Comparison of ENCODE assay signal across 8 mouse cellular contexts in genomic region chr14:24490468-24491265, GRCm38 (mm10). TPM values are rescaled to one million over a fixed set of nuclear protein-coding genes. Genes with fewer than 3 reads are reported as not detected.
DNase-seq lines count a peak whose midpoint lies in the region; ATAC-seq lines count a peak whose summit lies in the region.

No protein-coding gene starts in this region.

- H3K4me1 ChIP-seq in intestine, embryonic 14.5 days (replicated peaks; ENCODE audit: control insufficient read depth, insufficient read depth, low read length), result peaks cover 32% of the 10 kb centered on the region

- H3K36me3 ChIP-seq in intestine, embryonic 14.5 days (ENCODE audit: control insufficient read depth, insufficient read depth, low read length), result peaks cover 38% of the 10 kb centered on the region

- peak overlapping the region; percentile 99 for H3K4me2 ChIP-seq in intestine, embryonic 14.5 days (ENCODE audit: low read length)

- ATAC-seq in intestine, embryonic 14.5 days (replicated peaks; ENCODE audit: low FRiP score, low TSS enrichment, low read depth), result peak; percentile 94

- under 1% methylated on average over 64 of the region's 64 CpGs for WGBS in intestine, embryonic 14.5 days

- peak; percentile 96 for DNase-seq in adrenal gland, adult 18-20 months (ENCODE audit: low spot score in 2 of 2)
- peak; percentile 96 for DNase-seq in embryo, embryonic 11 days
- peak; percentile 91 for DNase-seq in gastrocnemius, postnatal 25 days
- DNase-seq in intestine, embryonic 14.5 days (ENCODE audit: low spot score), result peak; percentile 99
- DNase-seq in left cerebral cortex, postnatal 14 days (ENCODE audit: low spot score in 2 of 2), result peak; percentile 99
- DNase-seq in mesoderm, embryonic 11.5 days (ENCODE audit: low read depth, low spot score), result peak; percentile 97
- DNase-seq in right cerebral cortex, postnatal 36 days (ENCODE audit: low spot score in 2 of 2), result peak; percentile 97
- DNase-seq in yolk sac, embryonic 10.5 days (ENCODE audit: low spot score), result peak; percentile 94

- intact Hi-C loops in left cerebral cortex, postnatal 14 days (cut with DNase I), result loop anchor here (10.0 kb wide), 1 partner anchor 884 kb away; no protein-coding TSS in a partner anchor

- peak overlapping the region; percentile 92 for H3K9ac ChIP-seq in intestine, embryonic 14.5 days (ENCODE audit: low read length)

- peak overlapping the region; percentile 68 for H3K4me3 ChIP-seq in intestine, embryonic 14.5 days (ENCODE audit: low read depth, low read length)

- H3K27ac ChIP-seq in intestine, embryonic 14.5 days (ENCODE audit: low read depth), result peak overlapping the region; percentile 80

- H3K9me3 ChIP-seq in intestine, embryonic 14.5 days (ENCODE audit: control insufficient read depth, low read length), result no peaks in the 10 kb centered on the region

- no peaks in the 10 kb centered on the region for H3K27me3 ChIP-seq in intestine, embryonic 14.5 days (replicated peaks; ENCODE audit: control insufficient read depth, insufficient read depth, low read length)

RNA-seq across cellular contexts. Expression of gene Rps24, which starts 3.7 kb away (rescaled TPM):
- 1,000 to 10,000 TPM; 1,551 to 1,745 TPM for total RNA-seq in adrenal gland, adult 18-20 months (2021)
- total RNA-seq in gastrocnemius, postnatal 25 days (2021), result 100 to 1,000 TPM; 622 to 647 TPM
- 1,382 and 1,440 TPM in 2 replicates for polyA plus RNA-seq in intestine, embryonic 14.5 days (2014; fragmentation: Nextera tagmentation; extraction: Ambion mirVana)
- total RNA-seq in left cerebral cortex, postnatal 14 days (2021), result 100 to 1,000 TPM; 652 to 714 TPM

RNA-seq across cellular contexts. Expression of gene Polr3a, which starts 3.8 kb away (rescaled TPM):
- total RNA-seq in adrenal gland, adult 18-20 months (2021), result 10 to 100 TPM; 15.6 to 19.4 TPM
- 1 to 10 TPM; 6.8 to 8.4 TPM for total RNA-seq in gastrocnemius, postnatal 25 days (2021)
- polyA plus RNA-seq in intestine, embryonic 14.5 days (2014; fragmentation: Nextera tagmentation; extraction: Ambion mirVana), result 17.5 and 18.5 TPM in 2 replicates
- 10 to 100 TPM; 31.7 to 36.2 TPM for total RNA-seq in left cerebral cortex, postnatal 14 days (2021)

Comparison
In these comparisons a context has a peak if more than half of its experiments do, and no peak if none do; other contexts are left out.
1. Peak in every context shown above with its lines: DNase-seq, ATAC-seq, H3K4me3 ChIP-seq and H3K27ac ChIP-seq.